Mouse (Mus musculus): ENCODE results near the gene Arhgap45.
"Not testable (repeated sequence)": the region's sequence is repeated elsewhere in the genome, so short reads cannot be mapped to it uniquely, and the experiment has no call there.

Arhgap45 gene

DNA sequence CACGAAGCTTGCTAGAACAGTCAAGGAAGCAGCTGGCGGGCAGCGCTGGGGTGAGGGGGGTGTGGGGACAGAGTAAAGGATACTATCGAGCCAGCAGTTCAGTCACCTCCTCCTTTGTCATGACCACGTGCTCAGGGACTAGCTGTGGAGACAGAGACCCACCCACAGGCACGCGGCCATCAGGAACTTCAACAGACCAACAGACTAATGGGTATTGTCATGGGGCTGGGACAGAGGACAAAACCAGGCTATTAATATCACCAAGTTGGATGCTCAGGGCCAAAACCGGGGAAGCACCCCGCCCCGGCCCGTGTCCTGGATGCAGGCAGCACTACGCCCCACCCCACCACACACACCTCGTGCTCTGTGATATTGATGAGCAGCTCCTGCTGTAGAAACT, 20.4 kb downstream of the Arhgap45 start:
- DNase-seq: no peak

DNA sequence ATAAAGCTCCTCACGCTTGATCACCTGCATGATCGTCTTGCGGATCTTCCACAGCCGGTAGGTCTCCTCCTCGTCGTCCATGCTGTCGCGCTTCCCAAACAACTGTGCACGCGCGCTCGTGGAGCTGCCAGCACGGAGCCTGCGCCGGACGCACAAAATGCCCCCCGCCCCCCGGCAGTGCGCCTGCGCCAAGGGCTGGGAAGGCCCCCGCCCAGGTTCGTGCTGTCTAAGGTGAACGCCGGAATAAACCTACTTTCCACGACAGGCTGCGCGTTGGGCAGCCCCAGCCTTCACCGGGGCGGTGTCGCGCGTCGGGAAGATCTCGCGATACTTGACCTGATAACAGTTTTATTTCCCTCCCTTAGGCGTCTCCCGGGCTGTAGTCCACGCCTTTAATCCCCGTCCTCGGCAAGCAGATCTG, 23.1 kb downstream of the Arhgap45 start, which contains the start of gene Polr2e:
TSS of gene Polr2e (minus strand) at position 237 of the 421 bp plus-strand sequence.
- peak; percentile 98 for DNase-seq

DNA sequence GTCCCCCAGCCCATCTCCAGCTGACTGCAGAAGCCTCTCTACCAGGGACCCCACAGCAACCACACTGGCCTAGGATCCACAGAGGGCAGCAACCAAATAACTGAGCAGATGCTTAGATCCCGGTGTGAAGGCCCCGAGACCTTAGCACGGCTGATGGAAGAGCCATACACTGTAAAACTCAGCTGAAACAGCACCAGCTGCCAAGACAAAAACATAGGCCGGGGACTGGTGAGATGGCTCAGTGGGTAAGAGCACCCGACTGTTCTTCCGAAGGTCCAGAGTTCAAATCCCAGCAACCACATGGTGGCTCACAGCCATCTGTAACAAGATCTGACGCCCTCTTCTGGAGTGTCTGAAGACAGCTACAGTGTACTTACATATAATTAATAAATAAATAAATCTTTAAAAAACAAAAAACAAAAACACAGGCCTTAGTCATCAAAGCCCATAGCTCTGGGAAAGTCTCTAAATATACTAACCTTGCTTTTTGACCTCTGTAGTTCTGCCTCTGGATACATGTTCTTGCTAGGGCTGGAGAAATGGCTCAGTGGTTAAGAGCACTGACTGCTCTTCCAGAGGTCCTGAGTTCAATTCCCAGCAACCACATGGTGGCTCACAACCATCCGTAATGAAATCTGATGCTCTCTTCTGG, 25.1 kb downstream of the Arhgap45 start:
- not testable (repeated sequence) for DNase-seq

DNA sequence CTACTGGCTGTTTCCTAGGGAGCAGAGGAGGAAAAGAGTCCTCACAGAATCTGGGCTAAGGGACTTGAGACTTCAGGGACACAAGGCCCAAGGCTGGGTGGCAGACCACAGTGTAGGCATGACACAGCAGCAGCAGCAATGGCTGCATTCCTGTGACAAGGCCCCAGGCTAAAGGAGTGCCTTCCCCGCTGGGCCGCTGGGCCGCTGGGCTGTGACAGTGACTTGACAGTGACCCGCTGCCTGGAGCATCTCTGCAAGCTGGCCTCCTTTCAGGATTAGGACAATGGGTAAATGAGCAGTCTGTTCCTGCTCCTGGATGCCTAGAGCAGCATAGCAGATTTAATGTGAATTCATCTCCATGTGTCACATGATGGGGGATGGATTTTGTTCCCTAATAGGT, 27.6 kb downstream of the Arhgap45 start:
- DNase-seq: no peak

DNA sequence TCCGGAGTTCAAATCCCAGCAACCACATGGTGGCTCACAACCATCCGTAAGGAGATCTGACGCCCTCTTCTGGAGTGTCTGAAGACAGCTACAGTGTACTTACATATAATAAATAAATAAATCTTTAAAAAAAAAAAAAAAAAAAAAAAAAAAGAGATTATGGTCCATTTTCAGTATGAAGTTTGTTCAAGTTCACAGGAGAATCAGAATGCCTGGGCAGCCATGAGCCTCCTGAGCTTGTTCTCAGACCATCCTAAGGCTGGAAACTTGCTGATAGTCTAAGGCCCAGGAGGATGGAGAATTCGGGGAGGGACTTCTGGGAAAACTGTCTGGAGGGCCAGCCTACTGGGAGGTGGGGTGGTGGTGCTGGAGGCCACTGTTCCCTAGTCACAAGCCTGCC, 28.9 kb downstream of the Arhgap45 start:
- not testable (repeated sequence) for DNase-seq

DNA sequence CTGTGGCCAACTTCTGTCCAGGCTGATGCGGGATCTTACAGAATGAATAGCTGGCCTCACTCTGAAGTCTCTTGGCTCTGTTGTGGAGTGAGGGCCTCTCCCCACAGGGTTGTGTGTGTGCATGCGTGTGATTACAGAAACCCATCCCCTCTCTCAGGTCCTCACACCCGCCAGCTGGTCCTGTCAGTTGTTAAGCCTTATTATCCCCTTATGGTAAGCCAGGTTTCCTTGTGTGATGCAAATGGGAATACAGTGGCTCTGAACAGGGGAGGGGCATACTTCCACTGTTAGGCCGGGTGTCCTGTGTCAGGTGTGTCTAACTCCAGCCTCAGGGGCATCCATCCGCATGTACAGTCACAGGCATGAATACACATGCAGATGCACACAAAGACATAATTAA, 29.3 kb downstream of the Arhgap45 start:
- DNase-seq: no peak

DNA sequence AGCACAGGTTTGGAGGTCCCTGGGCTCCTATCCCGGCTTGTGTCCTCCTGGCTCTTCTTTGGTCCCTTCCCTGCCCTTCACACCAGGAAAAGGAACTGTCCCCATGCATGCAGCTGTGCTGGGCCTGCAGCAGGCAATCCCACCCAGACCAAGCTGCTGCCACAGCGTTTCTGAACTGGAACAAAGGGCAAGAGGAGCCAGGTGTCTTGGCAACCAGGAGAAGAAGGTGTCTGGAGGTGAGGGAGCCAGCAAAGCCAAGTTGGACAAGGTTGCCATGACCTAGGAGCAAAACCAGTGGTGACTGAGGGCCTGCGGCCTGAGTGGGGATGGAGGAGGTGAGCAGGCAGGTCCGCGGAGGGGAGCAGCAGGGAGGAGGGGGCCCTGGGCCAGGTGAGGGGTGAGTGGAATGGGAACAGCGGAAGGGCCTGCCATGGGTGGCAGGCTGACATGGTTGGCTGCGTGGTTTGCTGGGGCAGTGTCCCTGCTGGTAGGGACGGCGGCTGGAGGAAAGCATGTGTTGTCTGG, 30.6 kb downstream of the Arhgap45 start, which contains the start of gene Gpx4:
TSS of gene Gpx4 (plus strand) at position 126 of the 525 bp plus-strand sequence.
- no peak for DNase-seq

DNA sequence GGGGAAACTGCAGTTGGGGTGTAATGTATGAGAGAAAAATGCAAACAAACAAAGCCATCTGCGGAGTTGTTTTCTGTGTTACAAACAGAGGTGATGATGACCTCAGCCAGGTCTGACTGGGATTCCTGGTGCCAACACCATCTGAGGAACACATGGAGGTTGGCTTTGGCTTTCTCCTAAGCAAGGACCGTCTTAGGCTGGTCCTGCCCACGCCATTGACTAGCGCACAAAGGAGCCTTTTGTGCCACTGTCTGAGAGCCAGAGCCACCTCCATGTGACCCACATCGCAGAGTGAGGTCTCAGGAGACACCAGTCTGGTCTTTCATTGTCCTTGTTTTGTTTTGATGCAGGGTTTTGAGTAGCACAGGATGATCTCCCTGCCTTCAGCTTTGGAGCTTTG, 31.9 kb downstream of the Arhgap45 start:
- no peak for DNase-seq

DNA sequence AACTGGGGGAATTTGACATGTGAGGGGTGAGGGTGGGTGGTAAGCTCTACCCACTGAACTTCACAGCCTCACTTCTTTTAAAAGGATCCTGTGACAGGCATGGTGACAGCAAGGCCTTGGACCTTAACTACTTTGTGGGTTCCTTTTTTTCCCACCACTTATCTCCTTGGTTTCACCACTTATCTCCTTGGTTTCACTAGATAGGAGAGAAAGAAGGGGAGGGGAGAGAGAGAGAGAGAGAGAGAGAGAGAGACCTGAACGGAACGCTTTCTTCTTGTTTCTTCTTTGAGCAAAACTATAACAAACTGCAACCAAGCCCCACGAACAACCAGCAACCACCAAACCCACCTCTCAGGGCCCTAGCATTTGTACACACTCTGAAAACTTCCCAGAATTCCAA, 32.4 kb downstream of the Arhgap45 start:
- no peak for DNase-seq

DNA sequence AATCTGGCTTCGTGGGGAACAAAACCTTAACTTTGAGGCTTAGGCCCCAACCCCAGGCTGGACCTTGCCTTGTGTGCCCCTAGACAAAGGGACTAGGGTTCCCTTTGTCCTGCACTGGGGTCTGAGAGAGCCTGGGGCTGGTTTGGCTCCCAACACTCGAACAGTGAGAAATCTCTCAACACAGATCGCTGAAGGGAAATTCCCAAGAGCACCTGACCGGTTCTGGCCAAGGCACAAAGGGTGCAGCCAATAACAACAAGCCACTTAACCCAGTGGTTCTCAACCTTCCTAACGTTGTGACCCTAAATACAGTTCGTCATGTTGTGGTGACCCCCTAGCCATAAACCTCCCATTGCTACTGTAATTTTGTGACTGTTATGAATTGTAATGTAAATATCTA, 33.8 kb downstream of the Arhgap45 start:
- no peak for DNase-seq

DNA sequence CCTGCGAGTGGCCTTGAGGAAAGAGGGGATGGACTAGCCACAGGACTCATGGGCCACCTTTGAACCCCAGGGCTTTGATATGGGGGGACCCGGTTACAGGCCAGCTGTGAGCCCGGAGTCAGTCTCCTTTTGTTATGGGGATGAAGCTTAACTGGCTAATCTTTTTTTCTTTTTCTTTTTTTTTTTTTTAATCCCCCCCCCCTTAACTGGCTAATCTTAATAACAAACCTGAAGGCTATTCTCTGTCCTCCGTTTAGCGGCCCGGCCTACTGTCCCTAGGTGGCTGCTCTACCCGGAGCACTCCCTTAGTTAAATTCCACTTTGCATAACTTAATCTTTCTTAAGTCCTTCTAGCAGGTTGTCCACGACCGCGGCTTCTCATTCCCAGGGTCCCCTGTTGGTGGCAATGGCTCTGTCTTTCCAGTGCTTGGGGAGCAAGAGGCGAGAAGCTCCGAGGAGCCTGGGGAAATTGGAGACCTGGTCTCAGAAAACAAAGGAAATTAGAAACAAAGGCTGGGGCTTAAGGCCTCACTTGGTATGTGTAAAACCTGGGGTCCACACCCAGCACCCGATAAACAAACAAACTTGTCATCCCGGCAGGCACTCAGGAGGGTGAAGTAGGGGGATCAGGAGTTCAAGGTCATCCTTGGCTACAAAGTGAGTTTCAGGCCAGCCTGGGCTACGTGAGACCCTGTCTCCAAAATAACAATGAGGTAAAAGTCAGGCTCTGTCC, 34.6 kb downstream of the Arhgap45 start:
- no peak for DNase-seq

DNA sequence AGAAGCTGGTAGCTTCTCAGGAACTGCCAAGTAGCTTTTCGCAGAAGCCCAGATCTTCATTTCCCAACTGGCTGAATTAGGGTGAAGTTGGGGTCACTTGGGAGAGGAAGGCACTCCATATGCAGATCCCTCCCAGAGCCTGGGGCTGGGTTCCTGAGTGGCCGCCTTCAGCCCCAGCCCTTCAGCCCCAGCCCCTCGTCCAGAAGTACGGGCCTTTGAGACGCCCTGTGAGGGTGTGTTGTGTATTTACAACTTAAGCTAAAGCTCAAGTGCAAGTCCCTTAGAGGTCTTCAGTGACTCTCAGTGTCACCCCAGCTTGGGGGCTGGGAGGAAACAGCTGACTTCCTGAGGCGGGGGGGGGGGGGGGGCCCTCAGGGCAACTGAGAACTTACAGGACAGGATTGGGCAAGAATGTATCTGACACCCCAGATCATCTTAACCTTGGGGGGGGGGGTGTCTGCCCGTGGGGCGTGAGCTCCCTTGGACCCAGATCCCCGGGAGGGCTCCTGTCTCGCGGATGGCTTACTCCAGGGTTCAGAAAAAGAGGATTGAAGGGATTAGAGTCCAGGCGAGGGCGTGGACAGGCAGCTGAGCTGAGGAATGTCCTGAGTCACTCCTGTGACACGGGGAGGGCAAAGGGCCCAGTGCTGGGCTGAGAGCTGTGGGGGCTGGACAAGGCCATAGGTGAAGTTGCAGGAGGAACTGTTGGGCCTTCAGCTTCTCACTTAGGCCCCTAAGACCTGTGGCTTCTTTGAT, 35.3 kb downstream of the Arhgap45 start:
- no peak for DNase-seq

DNA sequence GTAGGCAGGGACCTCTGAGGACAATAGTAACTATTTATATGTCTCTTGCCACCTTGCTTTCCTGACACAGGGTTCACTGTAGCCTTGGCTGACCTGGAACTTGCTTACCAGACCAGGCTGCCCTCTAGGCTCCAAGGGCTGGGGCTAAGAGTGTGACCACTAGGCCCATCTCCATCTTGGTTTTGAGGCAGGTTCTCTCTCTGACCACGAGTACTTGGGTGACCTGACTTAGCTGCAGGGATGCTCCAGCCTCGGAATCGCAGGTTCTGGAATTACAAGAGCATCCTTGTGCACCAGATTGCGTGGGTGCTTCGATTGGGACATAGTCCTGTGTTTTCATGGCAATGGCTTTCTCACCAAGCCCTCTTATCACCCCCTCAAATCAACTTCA, 35.9 kb downstream of the Arhgap45 start:
- DNase-seq: no peak

DNA sequence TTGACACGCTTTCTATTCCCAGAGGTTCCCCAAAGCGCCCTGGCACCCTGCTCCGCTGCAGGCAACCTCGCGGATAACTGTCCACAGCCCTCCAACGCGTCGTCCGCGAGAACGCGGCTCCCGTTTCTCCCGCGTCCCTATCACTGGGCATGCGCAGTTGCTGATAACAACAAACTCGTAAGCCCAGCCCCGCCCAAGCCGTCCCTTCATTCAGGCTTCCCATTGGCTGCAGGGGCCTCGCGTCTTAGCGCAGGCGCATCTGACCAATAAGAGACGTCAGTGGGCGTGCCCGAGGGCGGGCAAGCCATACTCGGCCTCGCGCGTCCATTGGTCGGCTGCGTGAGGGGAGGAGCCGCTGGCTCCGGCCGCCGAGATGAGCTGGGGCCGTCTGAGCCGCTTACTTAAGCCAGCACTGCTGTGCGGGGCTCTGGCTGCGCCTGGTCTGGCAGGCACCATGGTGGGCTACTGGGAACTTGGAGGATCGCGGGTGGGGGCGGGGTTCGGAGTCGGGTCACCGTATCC, 36.9 kb downstream of the Arhgap45 start:
- peak; percentile 100 for DNase-seq

DNA sequence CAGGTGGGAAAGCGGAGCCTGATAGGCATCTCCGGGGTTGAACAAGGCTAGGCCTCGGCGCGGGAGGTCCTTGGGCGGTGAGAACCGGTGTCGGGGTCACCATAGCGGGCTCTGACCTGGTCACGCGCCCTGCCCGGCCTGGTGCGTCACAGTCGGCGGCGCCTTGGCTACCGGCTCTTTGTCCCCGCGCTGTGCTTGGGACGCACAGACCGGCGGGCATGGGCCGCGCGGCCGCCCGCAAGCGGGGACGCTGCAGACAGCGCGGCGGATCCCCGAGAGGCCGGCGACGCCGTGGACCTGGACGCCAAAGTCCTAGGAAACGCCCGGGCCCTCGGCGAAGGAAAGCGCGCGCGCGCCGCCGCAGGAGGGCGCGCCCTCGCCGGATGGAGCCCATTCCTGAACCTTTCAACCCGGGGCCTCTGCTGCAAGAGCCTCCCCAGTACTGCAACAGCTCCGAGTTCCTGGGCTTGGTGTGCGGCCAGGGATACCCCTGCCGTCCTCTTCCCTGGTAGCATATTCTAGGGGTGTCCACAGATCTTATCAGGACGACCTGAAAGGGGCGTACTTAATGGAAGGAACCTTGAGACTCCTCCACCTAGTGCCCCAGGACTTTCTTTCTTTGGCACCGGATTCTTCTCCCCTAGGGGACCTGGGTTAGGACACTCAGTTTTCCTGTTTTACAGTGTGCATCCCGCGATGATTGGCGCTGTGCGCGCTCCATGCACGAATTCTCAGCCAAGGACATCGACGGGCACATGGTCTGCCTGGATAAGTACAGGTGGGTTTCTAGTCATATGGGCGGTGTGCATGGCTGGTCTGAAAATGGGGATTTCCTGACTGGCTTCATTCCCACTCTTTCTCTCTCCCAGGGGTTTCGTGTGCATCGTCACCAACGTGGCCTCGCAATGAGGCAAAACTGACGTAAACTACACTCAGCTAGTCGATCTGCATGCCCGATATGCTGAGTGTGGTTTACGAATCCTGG, 37.7 kb downstream of the Arhgap45 start:
- DNase-seq: no peak

DNA sequence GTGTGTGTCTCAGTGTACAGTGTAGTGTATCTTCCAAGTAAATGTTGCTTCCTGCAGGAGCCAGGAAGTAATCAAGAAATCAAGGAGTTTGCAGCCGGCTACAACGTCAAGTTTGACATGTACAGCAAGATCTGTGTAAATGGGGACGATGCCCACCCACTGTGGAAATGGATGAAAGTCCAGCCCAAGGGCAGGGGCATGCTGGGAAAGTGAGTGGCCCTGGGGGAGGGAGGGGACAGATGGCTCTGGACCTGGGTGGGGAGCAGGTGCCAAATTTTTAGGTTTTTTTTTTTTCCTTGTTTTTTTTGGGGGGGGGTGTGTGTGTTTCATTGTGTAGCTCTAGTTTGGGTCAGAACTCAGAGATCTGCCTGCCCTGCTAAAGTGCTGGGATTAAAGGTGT, 38.5 kb downstream of the Arhgap45 start:
- not testable (repeated sequence) for DNase-seq

DNA sequence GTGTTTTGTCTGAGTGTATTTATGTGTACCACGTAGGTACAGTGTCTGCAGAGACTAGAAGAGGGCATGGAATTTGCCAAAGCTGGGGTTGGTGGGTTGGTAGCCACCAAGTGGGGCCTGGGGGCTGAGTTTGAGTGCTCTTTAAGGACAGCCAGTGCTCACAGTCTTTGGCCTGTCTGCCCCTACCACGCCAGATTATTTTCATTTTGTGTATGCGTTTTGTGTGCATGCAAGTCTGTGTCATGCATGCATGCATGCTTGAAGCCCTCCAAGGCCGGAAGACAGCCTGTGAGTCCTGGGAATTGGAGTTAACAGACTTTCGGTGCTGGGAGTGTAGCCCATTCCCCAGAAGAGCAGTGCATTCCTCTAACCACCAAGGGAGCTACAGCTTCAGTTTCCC, 38.9 kb downstream of the Arhgap45 start:
- no peak for DNase-seq

DNA sequence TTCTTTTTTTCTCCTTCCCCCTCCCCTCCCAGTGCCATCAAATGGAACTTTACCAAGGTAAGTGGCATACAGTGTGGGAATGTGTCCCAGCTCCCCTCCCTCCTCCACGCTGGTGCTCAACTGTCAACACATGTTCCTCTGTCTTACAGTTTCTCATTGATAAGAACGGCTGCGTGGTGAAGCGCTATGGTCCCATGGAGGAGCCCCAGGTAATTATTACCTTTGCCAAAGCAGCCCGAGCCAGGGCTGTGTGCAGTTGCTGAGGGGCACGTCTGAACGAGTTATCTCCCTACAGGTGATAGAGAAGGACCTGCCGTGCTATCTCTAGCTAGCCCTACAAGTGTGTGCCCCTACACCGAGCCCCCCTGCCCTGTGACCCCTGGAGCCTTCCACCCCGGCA, 39.4 kb downstream of the Arhgap45 start:
- DNase-seq: no peak

DNA sequence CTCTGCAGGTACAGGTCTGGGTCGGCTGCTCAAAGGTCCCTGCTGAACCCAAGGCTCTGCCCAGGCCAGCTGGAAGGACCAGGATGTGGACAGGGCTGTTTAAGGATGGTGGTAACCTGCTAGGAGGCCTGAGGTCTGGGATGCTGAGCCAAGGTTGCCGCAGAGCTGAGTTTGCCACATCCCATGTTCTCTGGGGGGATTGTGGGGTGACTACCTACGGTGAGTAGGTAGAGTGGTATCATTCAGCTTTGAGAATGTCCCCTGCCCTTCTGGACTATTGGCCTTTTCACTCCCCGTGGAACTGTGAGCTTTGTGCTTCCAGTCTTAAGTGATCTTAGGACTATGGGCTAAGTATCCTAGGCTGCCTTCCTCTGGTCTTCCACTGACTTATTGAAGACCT, 40.1 kb downstream of the Arhgap45 start:
- DNase-seq: no peak

DNA sequence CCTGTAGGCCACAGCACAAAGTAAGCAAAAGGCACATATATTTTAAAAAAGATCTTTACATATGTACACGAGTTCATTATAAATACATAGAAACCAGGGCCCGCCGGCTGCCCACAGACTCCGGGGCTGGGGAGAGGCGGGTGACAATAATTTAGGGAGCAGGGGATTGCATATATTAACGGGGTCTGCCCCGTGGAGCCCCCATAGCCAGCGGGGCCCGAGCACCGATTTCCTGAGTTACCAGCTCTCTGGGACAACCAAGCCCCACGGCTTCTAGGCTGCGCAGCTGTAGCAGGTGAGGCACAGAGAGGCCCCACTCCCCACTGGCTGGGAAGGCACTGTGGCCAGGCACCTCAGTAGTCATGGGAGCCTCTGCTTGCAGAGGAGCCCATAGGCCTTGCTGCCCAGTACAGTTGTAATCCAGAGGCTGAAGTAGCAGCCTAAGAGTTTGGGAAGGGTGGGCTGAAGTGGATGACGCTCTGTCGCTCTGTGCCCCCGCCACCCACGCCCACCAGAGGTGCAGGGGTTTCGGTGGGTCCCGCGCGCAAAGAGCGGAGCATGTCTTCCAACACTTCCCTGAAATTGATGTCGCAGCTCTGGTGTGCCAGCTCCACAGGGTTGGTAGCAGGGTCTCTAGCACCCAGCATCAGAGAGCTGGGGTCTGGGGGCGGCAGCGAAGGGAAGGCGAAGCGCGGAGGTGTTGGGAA, 40.7 kb downstream of the Arhgap45 start:
- DNase-seq: no peak

DNA sequence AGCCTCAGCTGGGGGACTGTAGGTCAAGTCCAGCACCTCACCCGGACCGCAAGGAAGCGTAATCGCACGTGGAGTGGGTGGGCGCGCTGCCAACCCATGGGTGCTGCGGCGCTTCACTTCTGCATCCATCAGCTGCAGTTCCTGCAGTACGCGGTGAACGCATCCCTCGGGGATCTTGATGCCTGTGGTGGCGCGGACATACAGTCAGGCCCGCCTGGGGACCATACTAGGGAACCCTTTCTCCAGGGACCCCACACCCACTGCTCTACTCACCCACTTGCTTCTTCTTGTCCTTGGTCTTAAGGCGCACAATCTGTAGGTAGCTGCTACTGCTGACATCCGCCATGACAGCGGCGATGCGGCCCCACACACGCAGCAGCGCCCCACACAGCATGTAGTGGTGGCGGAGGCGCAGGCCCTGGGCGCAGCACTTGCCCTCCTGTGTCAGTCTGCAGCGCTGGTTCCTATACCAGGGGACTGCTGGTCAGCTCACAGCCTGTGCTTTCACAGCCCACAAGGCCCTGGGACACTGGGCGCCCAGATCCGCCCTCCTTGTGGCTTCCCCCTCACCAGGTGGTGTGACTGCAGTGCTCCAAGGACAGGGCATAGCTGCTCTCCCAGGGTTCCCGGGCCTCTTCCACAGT, 41.4 kb downstream of the Arhgap45 start:
- no peak for DNase-seq

Measured in layer of hippocampus, adult 9-11 months (tissue).